ENCODE assay signal across 8 mouse cellular contexts in genomic region chr5:144258131-144258611, GRCm38 (mm10). TPM values are rescaled to one million over a fixed set of nuclear protein-coding genes. Genes with fewer than 3 reads are reported as not detected.
A peak's percentile ranks its signal among the peaks of the same experiment; 100 is the strongest.
DNase-seq lines count a peak whose midpoint lies in the region; ATAC-seq and TF ChIP-seq lines count a peak whose summit lies in the region.

No protein-coding gene starts in this region.

- H3K79me2 ChIP-seq in C2C12 (ENCODE audit: control insufficient read depth, insufficient read depth) = peaks cover 77% of the 10 kb centered on the region

- peaks cover 58% of the 10 kb centered on the region for H3K79me3 ChIP-seq in C2C12 (ENCODE audit: low read depth)

- H3K27ac ChIP-seq in gastrocnemius, adult 2 months = peak overlapping the region; percentile 93
- no peak overlapping the region for H3K27ac ChIP-seq in hindbrain, embryonic 14.5 days
- no peak overlapping the region for H3K27ac ChIP-seq in liver, embryonic 11.5 days (ENCODE audit: low read depth, low read length)
- H3K27ac ChIP-seq in neural tube, embryonic 14.5 days (ENCODE audit: low read depth, low read length) = no peak overlapping the region

- peak overlapping the region; percentile 34 for H3ac ChIP-seq in C2C12 (ENCODE audit: control insufficient read depth, insufficient read length, low read depth)

- DNase-seq in adrenal gland, postnatal 36 days = peak; percentile 77
- DNase-seq in gastrocnemius, adult 2 months = peak; percentile 82
- no peak for DNase-seq in hindbrain, embryonic 14.5 days (ENCODE audit: low spot score)
- DNase-seq in liver, embryonic 11.5 days (ENCODE audit: low spot score) = no peak
- no peak for DNase-seq in embryo, embryonic 10 days (ENCODE audit: low spot score)
- DNase-seq in thymus, postnatal 10 days (ENCODE audit: low spot score in 2 of 2) = no peak

- H3K4me2 ChIP-seq in hindbrain, embryonic 14.5 days (replicated peaks) = peak overlapping the region; percentile 83
- peak overlapping the region; percentile 25 for H3K4me2 ChIP-seq in liver, embryonic 11.5 days
- peak overlapping the region; percentile 91 for H3K4me2 ChIP-seq in neural tube, embryonic 14.5 days (ENCODE audit: low read depth, low read length)

- peaks cover 37% of the 10 kb centered on the region for H3K4me1 ChIP-seq in hindbrain, embryonic 14.5 days (replicated peaks; ENCODE audit: control insufficient read depth, insufficient read depth, low read length)
- peaks cover 37% of the 10 kb centered on the region for H3K4me1 ChIP-seq in liver, embryonic 11.5 days (replicated peaks; ENCODE audit: control insufficient read depth, insufficient read depth, low read length)
- peaks cover 28% of the 10 kb centered on the region for H3K4me1 ChIP-seq in neural tube, embryonic 14.5 days (ENCODE audit: control insufficient read depth, insufficient read depth, low read length)

- intact Hi-C loops in gastrocnemius, adult 2 months (cut with DNase I) = loop anchor here (5.0 kb wide), 2 partner anchors 51 to 99 kb away; partner anchors contain the start of gene Baiap2l1

- H3K36me3 ChIP-seq in C2C12 (ENCODE audit: control insufficient read depth, insufficient read depth) = peaks cover 11% of the 10 kb centered on the region
- H3K36me3 ChIP-seq in hindbrain, embryonic 14.5 days (replicated peaks; ENCODE audit: control insufficient read depth, insufficient read depth) = peaks cover 30% of the 10 kb centered on the region
- H3K36me3 ChIP-seq in liver, embryonic 11.5 days (ENCODE audit: control insufficient read depth, insufficient read depth, low read length) = peaks cover 1% of the 10 kb centered on the region
- H3K36me3 ChIP-seq in neural tube, embryonic 14.5 days (ENCODE audit: control insufficient read depth, insufficient read depth, low read length) = no peaks in the 10 kb centered on the region

- 34% methylated on average over 14 of the region's 14 CpGs for WGBS in hindbrain, embryonic 14.5 days
- WGBS in liver, embryonic 11.5 days = 57% methylated on average over 14 of the region's 14 CpGs
- WGBS in neural tube, embryonic 14.5 days = 44% methylated on average over 14 of the region's 14 CpGs

- ATAC-seq in hindbrain, embryonic 14.5 days (ENCODE audit: low FRiP score) = no peak
- no peak for ATAC-seq in liver, embryonic 11.5 days (replicated peaks; ENCODE audit: low FRiP score)
- ATAC-seq in neural tube, embryonic 14.5 days (ENCODE audit: low read depth) = no peak

- H3K27me3 ChIP-seq in C2C12 (ENCODE audit: control insufficient read depth, insufficient read depth, insufficient read length) = no peaks in the 10 kb centered on the region
- no peaks in the 10 kb centered on the region for H3K27me3 ChIP-seq in hindbrain, embryonic 14.5 days (ENCODE audit: control insufficient read depth, insufficient read depth, low read length)
- no peaks in the 10 kb centered on the region for H3K27me3 ChIP-seq in liver, embryonic 11.5 days (replicated peaks; ENCODE audit: control insufficient read depth, insufficient read depth, low read length)
- H3K27me3 ChIP-seq in neural tube, embryonic 14.5 days (ENCODE audit: control insufficient read depth, insufficient read depth, low read length) = no peaks in the 10 kb centered on the region; the same call in 1 of the 2 replicates

- no peak overlapping the region for H3K4me3 ChIP-seq in C2C12 (ENCODE audit: insufficient read depth, poor library complexity, severe bottlenecking)
- peak overlapping the region; percentile 87 for H3K4me3 ChIP-seq in gastrocnemius, adult 2 months
- H3K4me3 ChIP-seq in hindbrain, embryonic 14.5 days (replicated peaks; ENCODE audit: low read length) = peak overlapping the region; percentile 93; the same call in 1 of the 2 replicates
- H3K4me3 ChIP-seq in liver, embryonic 11.5 days (ENCODE audit: low read depth, low read length) = no peak overlapping the region
- H3K4me3 ChIP-seq in neural tube, embryonic 14.5 days (ENCODE audit: low read depth, low read length) = no peak overlapping the region

- no peaks in the 10 kb centered on the region for H3K9me3 ChIP-seq in hindbrain, embryonic 14.5 days (ENCODE audit: control insufficient read depth, low read length)
- no peaks in the 10 kb centered on the region for H3K9me3 ChIP-seq in liver, embryonic 11.5 days (ENCODE audit: control insufficient read depth, low read length)
- H3K9me3 ChIP-seq in neural tube, embryonic 14.5 days (ENCODE audit: control insufficient read depth, low read length) = no peaks in the 10 kb centered on the region

- TF ChIP-seq CTCF in C2C12 (IDR thresholded peaks at IDR 0.05; ENCODE audit: control insufficient read depth, insufficient read depth, insufficient read length) = no peak
- TF ChIP-seq CTCF in gastrocnemius, adult 2 months (IDR thresholded peaks at IDR 0.05) = no peak

- H3K9ac ChIP-seq in hindbrain, embryonic 14.5 days = peak overlapping the region; percentile 98
- H3K9ac ChIP-seq in liver, embryonic 11.5 days (ENCODE audit: low read depth, low read length) = no peak overlapping the region
- peak overlapping the region; percentile 21; the same call in 1 of the 2 replicates for H3K9ac ChIP-seq in neural tube, embryonic 14.5 days (replicated peaks; ENCODE audit: low read depth, low read length)

TF ChIP-seq in C2C12, 6 proteins besides CTCF, POLR2A, EP300 and RAD21:
- no peak for TF ChIP-seq MYOG (IDR thresholded peaks at IDR 0.05; ENCODE audit: control insufficient read depth, extremely low read depth, insufficient read length)
- TF ChIP-seq FOSL1 (IDR thresholded peaks at IDR 0.05; ENCODE audit: insufficient read depth, low read length, poor library complexity, severe bottlenecking) = no peak
- TF ChIP-seq MYOD1 (IDR thresholded peaks at IDR 0.05; ENCODE audit: control insufficient read depth, insufficient read length, low read depth) = no peak
- no peak for TF ChIP-seq CEBPB (IDR thresholded peaks at IDR 0.05; ENCODE audit: low read depth)
- no peak for TF ChIP-seq MAX (IDR thresholded peaks at IDR 0.05)
- TF ChIP-seq USF1 (IDR thresholded peaks at IDR 0.05; ENCODE audit: low read depth) = no peak

RNA-seq across cellular contexts. Expression of gene Bri3, which starts 13.9 kb away (rescaled TPM):
- 121 TPM for polyA plus RNA-seq in C2C12 (2012; fragmentation: generic; extraction: Trizol)
- total RNA-seq in adrenal gland, postnatal 36 days (2021) = 100 to 1,000 TPM; 115 to 151 TPM
- total RNA-seq in gastrocnemius, adult 2 months (2021) = 10 to 100 TPM; 36.4 to 45.7 TPM
- 103 and 123 TPM in 2 replicates for polyA plus RNA-seq in hindbrain, embryonic 14.5 days (2014; fragmentation: Nextera tagmentation; extraction: Ambion mirVana)
- polyA plus RNA-seq in liver, embryonic 11.5 days (2014; fragmentation: Nextera tagmentation; extraction: Ambion mirVana) = 59.2 and 61.0 TPM in 2 replicates
- 111 and 114 TPM in 2 replicates for polyA plus RNA-seq in neural tube, embryonic 14.5 days (2014; fragmentation: Nextera tagmentation; extraction: Ambion mirVana)

RNA-seq across cellular contexts. Expression of gene Tecpr1, which starts 34.8 kb away (rescaled TPM):
- 10.5 TPM for polyA plus RNA-seq in C2C12 (2012; fragmentation: generic; extraction: Trizol)
- total RNA-seq in adrenal gland, postnatal 36 days (2021) = 100 to 1,000 TPM in 1 of 2 experiments, 10 to 100 TPM in 1; 92.8 to 111 TPM
- total RNA-seq in gastrocnemius, adult 2 months (2021) = 10 to 100 TPM; 15.4 to 19.1 TPM
- 32.3 and 34.7 TPM in 2 replicates for polyA plus RNA-seq in hindbrain, embryonic 14.5 days (2014; fragmentation: Nextera tagmentation; extraction: Ambion mirVana)
- polyA plus RNA-seq in liver, embryonic 11.5 days (2014; fragmentation: Nextera tagmentation; extraction: Ambion mirVana) = 7.5 and 8.9 TPM in 2 replicates
- 35.7 and 38.1 TPM in 2 replicates for polyA plus RNA-seq in neural tube, embryonic 14.5 days (2014; fragmentation: Nextera tagmentation; extraction: Ambion mirVana)

Comparison
In these comparisons a context has a peak if more than half of its experiments do, and no peak if none do; other contexts are left out.
1. H3K4me3 ChIP-seq: peak in gastrocnemius, adult 2 months (single experiment) and hindbrain, embryonic 14.5 days (single experiment); none in C2C12 (single experiment), liver, embryonic 11.5 days (single experiment) and neural tube, embryonic 14.5 days (single experiment).
2. DNase-seq: peak in adrenal gland, postnatal 36 days (2 of 2) and gastrocnemius, adult 2 months (single experiment); none in hindbrain, embryonic 14.5 days (single experiment), liver, embryonic 11.5 days (single experiment), embryo, embryonic 10 days (single experiment) and thymus, postnatal 10 days (0 of 2).
3. H3K4me2 ChIP-seq: peak in every context shown above with its lines; median percentile 91 in neural tube, embryonic 14.5 days; 83 in hindbrain, embryonic 14.5 days; 25 in liver, embryonic 11.5 days.